Mouse (Mus musculus): ENCODE results near the gene Brat1. TPM values are rescaled to one million over a fixed set of nuclear protein-coding genes. Genes with fewer than 3 reads are reported as not detected.
A peak's percentile ranks its signal among the peaks of the same experiment; 100 is the strongest.

The Brat1 gene
- polyA plus RNA-seq, 1 experiment from 2014 or later = 8.8 TPM

DNA sequence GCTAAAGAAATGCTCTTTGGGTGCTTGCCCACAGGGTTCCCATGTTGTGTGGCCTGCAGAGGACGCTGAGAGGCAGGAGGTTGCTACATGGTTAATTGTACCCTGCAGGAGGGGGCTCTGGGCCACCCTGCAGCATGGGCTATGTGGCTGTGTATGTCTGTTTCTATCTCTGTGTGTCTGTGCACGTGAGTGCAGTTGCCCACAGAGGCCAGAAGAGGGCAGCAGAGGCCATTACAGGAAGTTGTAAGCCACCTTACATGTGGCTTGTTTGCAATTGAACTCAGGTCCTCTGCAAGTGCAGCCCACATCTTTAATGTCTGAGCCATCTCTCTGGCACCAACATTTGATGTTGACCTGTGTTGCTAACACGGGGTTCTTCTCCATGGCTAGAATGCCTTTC is 47.8 kb downstream of the Brat1 start:
- H3K4me3 ChIP-seq (ENCODE audit: low read depth, low read length) = no peak overlapping the region
- ATAC-seq (replicated peaks; ENCODE audit: insufficient number of reproducible peaks, low FRiP score, low TSS enrichment, low read depth) = no peak
- H3K9me3 ChIP-seq (replicated peaks; ENCODE audit: control insufficient read depth, low read length) = no peaks in the 10 kb centered on the region; the same call in 1 of the 2 replicates
- no peaks in the 10 kb centered on the region for H3K27me3 ChIP-seq (ENCODE audit: control insufficient read depth, insufficient read depth, low read length)
- no peak for DNase-seq (ENCODE audit: low spot score)
- H3K4me2 ChIP-seq (ENCODE audit: low read depth, low read length) = no peak overlapping the region
- H3K27ac ChIP-seq (replicated peaks; ENCODE audit: low read depth, low read length) = no peak overlapping the region
- 89% methylated on average over 3 of the region's 3 CpGs for WGBS
- no peaks in the 10 kb centered on the region for H3K4me1 ChIP-seq (ENCODE audit: control insufficient read depth, insufficient read depth, low read length)
- H3K36me3 ChIP-seq (replicated peaks; ENCODE audit: control insufficient read depth, insufficient read depth, low read depth, low read length) = no peaks in the 10 kb centered on the region
- H3K9ac ChIP-seq (replicated peaks; ENCODE audit: low read length) = no peak overlapping the region

DNA sequence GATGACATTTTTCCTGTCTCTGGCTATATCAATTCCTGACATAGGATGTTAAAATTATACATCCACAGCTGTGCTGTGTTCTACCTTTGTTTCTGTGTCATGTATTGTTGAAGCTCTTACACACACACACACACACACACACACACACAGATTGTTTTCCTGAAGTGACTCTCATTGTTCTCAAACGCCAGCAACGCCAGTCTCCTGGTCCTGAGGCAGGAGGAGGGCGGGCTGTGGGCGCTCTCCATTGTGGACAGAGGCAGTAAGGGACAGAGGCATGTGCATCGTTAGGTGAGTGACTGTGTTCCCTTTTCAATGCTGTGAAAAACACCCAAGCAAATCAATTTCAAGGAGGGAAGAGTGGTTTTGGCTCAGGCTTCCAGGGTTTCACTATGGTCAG is 48.4 kb downstream of the Brat1 start:
- DNase-seq (ENCODE audit: low spot score) (no peak), ATAC-seq (replicated peaks; ENCODE audit: insufficient number of reproducible peaks, low FRiP score, low TSS enrichment, low read depth) (no peak)
- no peaks in the 10 kb centered on the region; the same call in 1 of the 2 replicates for H3K9me3 ChIP-seq (replicated peaks; ENCODE audit: control insufficient read depth, low read length)
- no peak overlapping the region for H3K27ac ChIP-seq (replicated peaks; ENCODE audit: low read depth, low read length)
- H3K27me3 ChIP-seq (ENCODE audit: control insufficient read depth, insufficient read depth, low read length) = no peaks in the 10 kb centered on the region
- H3K9ac ChIP-seq (replicated peaks; ENCODE audit: low read length) = no peak overlapping the region
- no peaks in the 10 kb centered on the region for H3K4me1 ChIP-seq (ENCODE audit: control insufficient read depth, insufficient read depth, low read length)
- WGBS = 82% methylated on average over 5 of the region's 5 CpGs
- H3K36me3 ChIP-seq (replicated peaks; ENCODE audit: control insufficient read depth, insufficient read depth, low read depth, low read length) = no peaks in the 10 kb centered on the region
- no peak overlapping the region for H3K4me2 ChIP-seq (ENCODE audit: low read depth, low read length)
- no peak overlapping the region for H3K4me3 ChIP-seq (ENCODE audit: low read depth, low read length)

DNA sequence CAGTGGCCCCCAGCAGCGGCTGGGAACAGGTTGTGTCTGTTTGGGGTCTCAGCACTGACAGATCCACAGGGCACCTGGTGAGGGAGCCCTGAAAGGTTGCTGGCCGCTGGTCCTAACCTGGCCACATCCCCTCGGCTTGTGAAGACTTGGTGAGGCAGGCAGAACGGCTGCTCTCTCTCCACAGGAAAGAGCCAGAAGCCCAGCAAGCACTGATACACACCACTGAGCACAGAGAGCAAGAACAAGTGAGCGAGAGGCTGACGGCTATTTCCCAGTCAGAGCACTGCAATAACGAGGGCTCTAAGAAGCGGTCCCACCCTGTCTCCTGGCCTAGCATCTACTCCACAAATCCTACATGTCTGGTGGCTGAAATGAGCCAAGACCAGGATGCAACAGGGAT is 54.1 kb downstream of the Brat1 start:
- H3K4me1 ChIP-seq (ENCODE audit: control insufficient read depth, insufficient read depth, low read length) = no peaks in the 10 kb centered on the region
- ATAC-seq (replicated peaks; ENCODE audit: insufficient number of reproducible peaks, low FRiP score, low TSS enrichment, low read depth) = no peak
- no peak overlapping the region for H3K27ac ChIP-seq (replicated peaks; ENCODE audit: low read depth, low read length)
- H3K36me3 ChIP-seq (replicated peaks; ENCODE audit: control insufficient read depth, insufficient read depth, low read depth, low read length) = peaks cover 9% of the 10 kb centered on the region
- H3K9me3 ChIP-seq (replicated peaks; ENCODE audit: control insufficient read depth, low read length) = no peaks in the 10 kb centered on the region
- 81% methylated on average over 8 of the region's 8 CpGs for WGBS
- no peak overlapping the region for H3K4me2 ChIP-seq (ENCODE audit: low read depth, low read length)
- no peak overlapping the region for H3K4me3 ChIP-seq (ENCODE audit: low read depth, low read length)
- no peaks in the 10 kb centered on the region for H3K27me3 ChIP-seq (ENCODE audit: control insufficient read depth, insufficient read depth, low read length)
- no peak for DNase-seq (ENCODE audit: low spot score)
- no peak overlapping the region for H3K9ac ChIP-seq (replicated peaks; ENCODE audit: low read length)

DNA sequence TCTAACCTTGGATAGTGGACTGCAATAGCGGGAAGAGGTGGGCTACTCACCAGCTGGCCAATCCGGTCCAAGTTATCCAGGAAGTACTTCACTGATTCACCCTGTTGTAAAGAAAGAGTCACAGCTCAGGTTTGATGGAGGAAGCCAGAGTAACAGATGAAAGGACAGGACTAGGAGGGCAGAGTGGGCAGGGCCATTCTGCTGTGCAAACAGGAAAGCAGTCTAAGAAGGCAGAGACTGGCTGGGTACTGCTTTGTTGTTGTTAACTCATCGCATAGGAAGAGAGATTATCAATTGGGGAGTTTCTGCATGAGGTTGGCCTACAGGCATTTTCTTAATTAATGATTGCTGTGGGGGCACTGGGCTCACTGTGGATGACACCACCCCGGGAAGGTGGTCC is 57.7 kb downstream of the Brat1 start:
- ATAC-seq (replicated peaks; ENCODE audit: insufficient number of reproducible peaks, low FRiP score, low TSS enrichment, low read depth) = no peak
- H3K4me3 ChIP-seq (ENCODE audit: low read depth, low read length) = no peak overlapping the region
- no peaks in the 10 kb centered on the region for H3K27me3 ChIP-seq (ENCODE audit: control insufficient read depth, insufficient read depth, low read length)
- H3K9ac ChIP-seq (replicated peaks; ENCODE audit: low read length) = no peak overlapping the region
- peaks cover 9% of the 10 kb centered on the region for H3K36me3 ChIP-seq (replicated peaks; ENCODE audit: control insufficient read depth, insufficient read depth, low read depth, low read length)
- DNase-seq (ENCODE audit: low spot score) = no peak
- H3K27ac ChIP-seq (replicated peaks; ENCODE audit: low read depth, low read length) = no peak overlapping the region
- no peak overlapping the region for H3K4me2 ChIP-seq (ENCODE audit: low read depth, low read length)
- no peaks in the 10 kb centered on the region for H3K4me1 ChIP-seq (ENCODE audit: control insufficient read depth, insufficient read depth, low read length)
- H3K9me3 ChIP-seq (replicated peaks; ENCODE audit: control insufficient read depth, low read length) = no peaks in the 10 kb centered on the region
- WGBS = 86% methylated on average over 4 of the region's 4 CpGs

GRCm38 (mm10) chr5:140764921-140765613 is 60.3 kb downstream of the Brat1 start:
- DNase-seq (ENCODE audit: low spot score) (no peak), ATAC-seq (replicated peaks; ENCODE audit: insufficient number of reproducible peaks, low FRiP score, low TSS enrichment, low read depth) (no peak)
- H3K4me3 ChIP-seq (ENCODE audit: low read depth, low read length) = no peak overlapping the region
- H3K27me3 ChIP-seq (ENCODE audit: control insufficient read depth, insufficient read depth, low read length) = no peaks in the 10 kb centered on the region
- H3K27ac ChIP-seq (replicated peaks; ENCODE audit: low read depth, low read length) = 0 out of 2 replicates have a peak overlapping the region, but pooled peaks have one; percentile 9
- peaks cover 3% of the 10 kb centered on the region for H3K36me3 ChIP-seq (replicated peaks; ENCODE audit: control insufficient read depth, insufficient read depth, low read depth, low read length)
- H3K4me2 ChIP-seq (ENCODE audit: low read depth, low read length) = no peak overlapping the region
- H3K9ac ChIP-seq (replicated peaks; ENCODE audit: low read length) = no peak overlapping the region
- WGBS = 68% methylated on average over 6 of the region's 6 CpGs
- H3K4me1 ChIP-seq (ENCODE audit: control insufficient read depth, insufficient read depth, low read length) = peaks cover 7% of the 10 kb centered on the region
- H3K9me3 ChIP-seq (replicated peaks; ENCODE audit: control insufficient read depth, low read length) = no peaks in the 10 kb centered on the region

DNA sequence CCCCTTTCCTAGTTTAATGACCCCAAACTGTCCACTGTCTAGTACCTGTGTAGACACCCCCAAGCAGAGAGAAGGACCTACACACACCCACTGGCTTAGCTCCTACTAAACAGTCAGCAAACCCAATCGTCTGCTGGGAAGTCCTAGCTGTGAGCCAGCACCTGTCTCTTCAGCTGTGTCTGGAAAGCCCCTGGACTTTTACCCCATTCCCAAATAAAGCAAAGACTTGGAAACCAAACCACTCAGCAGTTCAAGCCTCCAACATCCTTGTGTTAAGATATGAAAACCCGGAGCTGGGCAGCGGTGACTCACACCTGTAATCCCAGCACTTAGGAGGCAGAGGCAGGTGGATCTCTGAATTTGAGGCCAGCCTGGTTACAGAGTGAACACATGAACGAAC is 61.8 kb downstream of the Brat1 start:
- WGBS = 92% methylated on average over 4 of the region's 4 CpGs
- ATAC-seq (replicated peaks; ENCODE audit: insufficient number of reproducible peaks, low FRiP score, low TSS enrichment, low read depth) = no peak
- no peak for DNase-seq (ENCODE audit: low spot score)
- Histone ChIP-seq H3K4me3 (ENCODE audit: low read depth, low read length) (no peak overlapping the region), H3K4me1 (ENCODE audit: control insufficient read depth, insufficient read depth, low read length) (peaks cover 7% of the 10 kb centered on the region), H3K36me3 (replicated peaks; ENCODE audit: control insufficient read depth, insufficient read depth, low read depth, low read length) (no peaks in the 10 kb centered on the region), H3K27ac (replicated peaks; ENCODE audit: low read depth, low read length) (no peak overlapping the region), H3K4me2 (ENCODE audit: low read depth, low read length) (no peak overlapping the region), H3K27me3 (ENCODE audit: control insufficient read depth, insufficient read depth, low read length) (no peaks in the 10 kb centered on the region), H3K9me3 (replicated peaks; ENCODE audit: control insufficient read depth, low read length) (no peaks in the 10 kb centered on the region), H3K9ac (replicated peaks; ENCODE audit: low read length) (no peak overlapping the region)

DNA sequence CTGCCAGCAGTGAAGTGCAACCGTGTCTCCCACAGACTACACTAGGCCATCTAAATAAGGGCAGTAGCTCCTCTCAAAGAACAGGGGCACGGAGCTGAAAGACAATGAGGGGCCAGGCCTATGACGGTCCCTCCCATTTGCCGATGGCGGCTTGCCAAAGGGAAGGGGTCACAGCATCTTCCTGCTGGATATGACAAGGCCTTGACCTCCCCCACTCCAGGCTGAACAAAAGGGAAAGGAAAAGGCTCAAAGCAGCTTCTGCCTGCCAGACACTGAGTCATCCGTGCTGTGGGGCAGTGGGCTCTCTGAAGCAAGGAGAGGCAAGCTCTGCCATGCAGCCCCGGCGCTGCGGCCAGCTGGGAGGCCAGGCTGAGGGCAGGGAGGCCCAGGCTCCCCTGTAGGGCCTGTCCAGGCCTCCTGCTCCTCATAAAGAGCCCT is 62.9 kb downstream of the Brat1 start:
- no peak overlapping the region for H3K4me3 ChIP-seq (ENCODE audit: low read depth, low read length)
- 21% methylated on average over 9 of the region's 9 CpGs for WGBS
- H3K27me3 ChIP-seq (ENCODE audit: control insufficient read depth, insufficient read depth, low read length) = no peaks in the 10 kb centered on the region
- DNase-seq (ENCODE audit: low spot score) (peak; percentile 38), ATAC-seq (replicated peaks; ENCODE audit: insufficient number of reproducible peaks, low FRiP score, low TSS enrichment, low read depth) (peak; percentile 53)
- H3K27ac ChIP-seq (replicated peaks; ENCODE audit: low read depth, low read length) = peak overlapping the region; percentile 65
- H3K36me3 ChIP-seq (replicated peaks; ENCODE audit: control insufficient read depth, insufficient read depth, low read depth, low read length) = no peaks in the 10 kb centered on the region
- no peaks in the 10 kb centered on the region for H3K9me3 ChIP-seq (replicated peaks; ENCODE audit: control insufficient read depth, low read length)
- H3K4me1 ChIP-seq (ENCODE audit: control insufficient read depth, insufficient read depth, low read length) = peaks cover 7% of the 10 kb centered on the region
- peak overlapping the region; percentile 44 for H3K9ac ChIP-seq (replicated peaks; ENCODE audit: low read length)
- H3K4me2 ChIP-seq (ENCODE audit: low read depth, low read length) = no peak overlapping the region

DNA sequence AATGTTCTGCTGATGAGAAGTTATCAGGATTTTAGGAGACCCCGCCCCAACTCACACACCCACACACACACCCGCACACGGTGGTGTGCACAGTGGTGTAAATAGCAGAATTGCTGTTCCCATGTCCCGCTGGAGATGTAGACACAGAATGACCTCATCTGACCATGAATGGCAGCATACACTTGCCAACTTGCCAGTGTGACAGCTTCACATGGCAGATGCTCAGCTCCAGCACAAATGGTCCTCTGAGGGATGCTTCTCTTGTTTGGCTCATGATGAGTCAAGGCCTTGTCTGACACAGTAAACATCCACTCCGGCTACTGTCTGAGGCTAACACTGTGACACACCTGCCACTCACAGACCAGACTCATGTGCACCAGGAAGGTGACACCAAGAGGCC is 63.5 kb downstream of the Brat1 start:
- Histone ChIP-seq H3K27ac (replicated peaks; ENCODE audit: low read depth, low read length) (peak overlapping the region; percentile 65), H3K4me1 (ENCODE audit: control insufficient read depth, insufficient read depth, low read length) (peaks cover 7% of the 10 kb centered on the region), H3K9me3 (replicated peaks; ENCODE audit: control insufficient read depth, low read length) (no peaks in the 10 kb centered on the region), H3K4me2 (ENCODE audit: low read depth, low read length) (no peak overlapping the region), H3K36me3 (replicated peaks; ENCODE audit: control insufficient read depth, insufficient read depth, low read depth, low read length) (no peaks in the 10 kb centered on the region), H3K27me3 (ENCODE audit: control insufficient read depth, insufficient read depth, low read length) (no peaks in the 10 kb centered on the region), H3K4me3 (ENCODE audit: low read depth, low read length) (no peak overlapping the region), H3K9ac (replicated peaks; ENCODE audit: low read length) (no peak overlapping the region; the same call in 1 of the 2 replicates)
- ATAC-seq (replicated peaks; ENCODE audit: insufficient number of reproducible peaks, low FRiP score, low TSS enrichment, low read depth) (no peak), DNase-seq (ENCODE audit: low spot score) (no peak)
- 86% methylated on average over 5 of the region's 5 CpGs for WGBS
